Mouse (Mus musculus): ENCODE results near the gene Arhgdib. TPM values are rescaled to one million over a fixed set of nuclear protein-coding genes. Genes with fewer than 3 reads are reported as not detected.

The Arhgdib gene
- total RNA-seq, 2 experiments from 2014 or later = 10.6 to 14.2 TPM

GRCm38 (mm10) chr6:136925049-136925448, 16.6 kb downstream of the Arhgdib start:
- DNase-seq (ENCODE audit: low spot score in 2 of 2) = no peak
- intact Hi-C loops (cut with DNase I) = no loop called here

- intact Hi-C loops (cut with DNase I) = loop anchor here (5.0 kb wide), 2 partner anchors 44 to 46 kb away; partner anchors contain the start of gene Mgp
Observed at GRCm38 (mm10) chr6:136923532-136923931, 18.2 kb downstream of the Arhgdib start, which contains the start of gene Pde6h. Gene Pde6h, plus strand, starts transcription at chr6:136923832.

DNA sequence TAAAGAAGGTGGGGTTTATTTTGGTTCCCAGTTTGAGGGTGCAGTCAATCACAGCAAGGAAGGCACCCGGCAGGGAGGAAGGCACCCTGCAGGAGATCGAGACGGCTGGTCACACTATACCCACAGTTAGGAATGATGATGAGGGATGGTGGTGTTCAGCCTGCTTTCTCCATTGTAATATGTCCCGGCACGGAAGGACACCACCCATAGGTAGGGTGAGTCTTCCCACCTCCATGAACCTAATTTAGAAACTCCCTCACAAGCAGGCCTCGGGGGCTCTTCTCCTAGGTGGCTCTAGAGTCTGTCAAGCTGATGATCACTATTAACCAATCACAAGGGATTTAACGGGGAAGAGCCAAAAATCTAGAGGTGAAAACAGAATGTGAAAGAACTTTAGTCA, 18.8 kb downstream of the Arhgdib start:
- intact Hi-C loops (cut with DNase I) = loop anchor here (5.0 kb wide), 2 partner anchors 44 to 46 kb away; partner anchors contain the start of gene Mgp

More at GRCm38 (mm10) chr6:136923532-136923931, 18.2 kb downstream of the Arhgdib start, which contains the start of gene Pde6h:
- DNase-seq (ENCODE audit: low spot score in 2 of 2) = no peak

GRCm38 (mm10) chr6:136922080-136922479, 19.6 kb downstream of the Arhgdib start, which contains the start of gene Erp27:
Gene Erp27, minus strand, starts transcription at chr6:136922180.
- intact Hi-C loops (cut with DNase I) = loop anchor here (5.0 kb wide), 2 partner anchors 45 kb away; partner anchors contain the start of gene Mgp
- DNase-seq (ENCODE audit: low spot score in 2 of 2) = no peak

More for the DNA sequence above, 18.8 kb downstream of the Arhgdib start:
- DNase-seq (ENCODE audit: low spot score in 2 of 2) = no peak

- DNase-seq (ENCODE audit: low spot score in 2 of 2) = peak; percentile 24 to 56
- intact Hi-C loops (cut with DNase I) = loop anchor here (5.0 kb wide), 2 partner anchors 44 to 46 kb away; partner anchors contain the start of gene Mgp
Observed at GRCm38 (mm10) chr6:136921601-136922000, 20.1 kb downstream of the Arhgdib start.

- intact Hi-C loops (cut with DNase I) = loop anchor here (1.0 to 5.0 kb wide), 3 partner anchors 43 to 59 kb away; partner anchors contain the start of gene Mgp
- DNase-seq (ENCODE audit: low spot score in 2 of 2) = peak; percentile 83 to 86
Observed at GRCm38 (mm10) chr6:136920320-136921257, 21.1 kb downstream of the Arhgdib start.

GRCm38 (mm10) chr6:136917885-136918284, 23.8 kb downstream of the Arhgdib start:
- intact Hi-C loops (cut with DNase I) = no loop called here

DNA sequence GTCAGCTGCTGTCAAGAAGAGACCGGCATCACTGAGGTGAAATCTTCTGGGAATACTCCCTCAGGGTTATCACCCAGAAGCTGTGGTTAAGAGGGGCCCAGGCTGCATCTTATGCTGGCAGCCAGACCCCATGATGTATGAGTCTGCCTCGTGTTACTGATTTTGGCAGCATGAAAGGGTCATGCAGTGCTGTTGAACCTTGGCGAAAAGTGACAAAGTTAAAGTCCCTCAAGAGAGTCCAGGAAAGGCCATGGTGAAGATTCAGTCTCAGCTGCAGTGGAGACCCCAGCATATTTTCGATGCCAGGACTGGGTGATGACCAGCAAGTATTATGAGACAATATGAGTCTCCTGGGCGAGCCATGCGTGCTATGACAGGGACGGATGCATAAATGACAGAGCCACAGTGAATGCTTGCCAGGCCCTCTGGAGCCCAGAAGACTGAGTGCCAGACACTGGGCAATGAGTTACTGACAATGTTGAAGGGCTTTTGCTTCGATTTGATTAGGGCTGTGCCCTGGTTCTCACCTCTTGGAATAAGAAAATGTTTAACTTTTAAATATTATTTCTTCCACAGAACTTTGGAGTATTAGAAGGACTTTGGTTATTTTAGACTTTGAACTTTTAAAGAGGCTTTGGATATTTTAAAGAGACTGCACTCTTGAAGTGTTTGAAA, 25.8 kb downstream of the Arhgdib start:
- intact Hi-C loops (cut with DNase I) = no loop called here
- no peak for DNase-seq (ENCODE audit: low spot score in 2 of 2)

More at GRCm38 (mm10) chr6:136917885-136918284, 23.8 kb downstream of the Arhgdib start:
- no peak for DNase-seq (ENCODE audit: low spot score in 2 of 2)

DNA sequence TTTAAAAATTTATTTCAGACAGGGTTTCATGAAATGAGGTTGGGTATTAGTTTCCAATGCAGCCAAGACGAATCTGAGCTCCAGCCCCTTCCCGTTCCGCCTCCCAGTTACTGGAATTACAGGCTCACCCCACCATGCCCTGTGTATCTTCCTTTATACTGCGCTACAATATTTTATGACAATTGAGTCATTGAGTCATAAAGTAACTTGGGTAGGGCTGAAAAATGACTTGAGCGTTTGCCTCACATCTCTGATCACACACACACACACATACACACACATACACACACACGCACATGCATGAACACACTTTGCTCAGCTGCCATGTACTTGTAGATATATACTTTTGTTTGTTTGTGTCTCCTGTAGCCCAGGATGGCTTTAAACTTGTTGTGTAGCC, 27.5 kb downstream of the Arhgdib start:
- no peak for DNase-seq (ENCODE audit: low spot score in 2 of 2)
- intact Hi-C loops (cut with DNase I) = no loop called here

DNA sequence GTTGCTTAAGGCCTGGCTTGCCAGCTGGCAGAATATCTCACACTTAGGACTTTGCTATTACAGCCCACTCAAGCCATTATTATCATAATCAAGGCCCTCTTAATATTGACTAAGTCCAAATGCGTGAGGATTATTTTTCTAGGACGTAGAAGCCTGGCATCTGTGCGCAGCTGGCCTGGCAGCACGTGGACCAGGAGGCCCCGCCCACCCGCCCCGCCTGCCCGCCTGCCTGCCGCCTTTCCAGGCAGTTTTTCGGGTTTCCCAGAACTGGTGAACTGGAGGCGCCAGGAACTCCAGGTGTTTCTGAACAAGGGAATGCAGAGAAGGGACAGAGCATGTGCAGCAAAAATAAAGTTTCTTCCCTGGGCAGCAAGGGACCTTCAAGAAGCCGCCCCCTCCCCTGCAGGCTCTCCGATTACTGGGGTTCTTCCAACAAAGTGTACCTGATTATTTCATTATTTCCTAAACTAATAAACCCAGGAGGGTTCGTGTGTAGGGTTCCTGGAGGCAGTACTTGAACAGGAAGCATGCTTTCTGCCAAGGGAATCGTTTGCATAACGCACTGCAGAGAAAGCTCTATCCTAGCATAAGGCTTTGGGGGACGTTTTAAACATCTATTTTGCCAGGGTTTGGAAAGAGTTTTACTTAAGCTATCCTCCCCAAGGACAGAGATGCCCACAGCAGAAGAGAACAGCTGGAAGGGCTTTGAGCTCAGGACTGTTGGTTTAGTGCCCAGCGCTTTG, 28.1 kb downstream of the Arhgdib start:
- intact Hi-C loops (cut with DNase I) = no loop called here

GRCm38 (mm10) chr6:136912751-136913265, 28.9 kb downstream of the Arhgdib start:
- intact Hi-C loops (cut with DNase I) = no loop called here
- DNase-seq (ENCODE audit: low spot score in 2 of 2) = no peak

More for the DNA sequence above, 28.1 kb downstream of the Arhgdib start:
- peak in 1 of 2 experiments; percentile 8 for DNase-seq (ENCODE audit: low spot score in 2 of 2)

DNA sequence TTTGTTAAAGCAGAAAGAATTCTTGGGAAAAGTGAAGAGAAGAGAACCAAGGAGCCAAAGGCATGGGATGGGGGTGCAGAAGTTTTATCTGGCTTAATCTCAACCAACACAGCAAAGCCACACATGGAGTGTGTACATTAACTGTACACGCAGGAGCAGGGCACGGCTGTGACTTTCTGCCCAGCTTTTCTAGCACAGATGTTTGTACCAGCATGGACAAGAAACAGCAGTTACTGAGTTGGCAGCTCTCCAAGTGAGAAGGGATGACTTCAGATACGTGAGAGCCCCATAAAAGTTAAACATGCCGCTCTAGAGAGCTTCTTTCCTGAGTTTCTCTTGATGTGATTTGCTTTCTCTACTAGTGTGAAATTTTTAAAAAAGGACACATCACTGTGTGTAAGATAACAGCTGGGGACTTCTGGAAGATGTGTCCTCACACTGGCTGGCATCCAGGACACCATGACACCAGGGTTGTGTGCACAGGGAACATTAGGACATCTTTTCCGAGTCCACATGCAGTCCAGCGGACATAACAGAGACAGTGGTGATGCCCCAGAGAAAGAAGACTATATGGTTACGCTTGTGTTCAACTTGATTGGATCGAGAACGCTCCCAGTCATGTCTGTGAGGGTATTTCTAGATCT, 31.3 kb downstream of the Arhgdib start:
- intact Hi-C loops (cut with DNase I) = no loop called here
- no peak for DNase-seq (ENCODE audit: low spot score in 2 of 2)

GRCm38 (mm10) chr6:136906937-136907293, 34.8 kb downstream of the Arhgdib start:
- intact Hi-C loops (cut with DNase I) = no loop called here
- no peak for DNase-seq (ENCODE audit: low spot score in 2 of 2)

DNA sequence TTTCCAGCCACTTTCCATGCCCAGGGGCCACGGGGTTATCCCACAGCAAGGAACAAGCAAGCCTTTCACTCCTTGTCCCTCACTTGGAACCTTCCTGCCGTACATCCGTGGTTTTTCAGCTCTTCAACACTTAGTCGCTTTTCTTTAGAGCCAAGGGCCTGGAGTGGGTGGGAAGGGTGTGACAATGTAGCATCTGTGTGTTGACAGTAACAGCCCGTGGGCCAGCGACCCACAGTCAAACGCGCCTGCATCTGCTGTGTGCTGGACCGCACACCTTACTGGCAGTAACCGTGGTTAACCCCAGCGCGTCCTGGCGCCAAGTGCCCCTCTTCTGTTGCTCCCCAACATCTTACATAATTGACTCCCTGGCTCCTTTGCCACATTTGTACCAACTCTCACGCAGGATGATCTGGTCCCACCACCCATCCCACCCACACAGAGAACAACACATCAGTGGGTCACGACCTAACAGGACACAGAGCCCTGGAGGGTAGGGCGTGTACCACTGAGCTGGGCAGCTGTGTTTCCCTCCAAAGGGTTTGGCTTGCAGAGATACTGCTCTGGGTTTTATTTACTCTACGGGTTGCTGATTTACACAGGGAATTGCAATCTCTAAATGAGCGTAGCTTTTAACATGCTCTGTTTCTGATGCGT, 35.3 kb downstream of the Arhgdib start:
- peak in 1 of 2 experiments; percentile 9 for DNase-seq (ENCODE audit: low spot score in 2 of 2)
- intact Hi-C loops (cut with DNase I) = no loop called here

DNA sequence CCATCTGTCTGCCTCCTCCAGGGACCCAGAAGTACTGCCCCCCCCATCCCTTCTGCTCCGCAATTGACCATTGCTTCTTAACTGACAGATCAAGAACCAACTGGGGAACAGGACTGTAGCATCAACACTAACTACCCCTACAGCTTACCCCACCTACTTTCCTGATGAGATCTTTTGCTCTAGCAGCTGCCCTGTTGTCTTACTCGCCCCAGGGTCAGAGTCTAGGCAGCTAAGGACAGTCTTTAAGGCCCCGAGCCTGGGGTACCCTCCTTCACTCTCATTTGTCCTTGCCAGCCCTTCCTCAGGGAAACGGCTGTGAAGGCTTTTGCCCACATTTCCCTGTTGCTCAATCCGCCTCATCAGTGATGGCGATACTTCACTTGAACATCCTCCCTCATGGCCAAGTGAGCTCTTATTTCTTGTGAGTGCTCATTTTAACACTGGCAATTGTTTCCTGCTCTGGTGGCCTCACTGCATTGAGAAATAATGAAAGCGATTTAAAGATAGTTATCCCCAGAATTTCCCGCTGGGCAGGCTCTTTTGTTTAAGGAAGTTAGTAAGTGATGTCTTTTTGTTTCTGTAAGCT, 37.7 kb downstream of the Arhgdib start:
- intact Hi-C loops (cut with DNase I) = no loop called here
- DNase-seq (ENCODE audit: low spot score in 2 of 2) = no peak

GRCm38 (mm10) chr6:136902527-136902926, 39.2 kb downstream of the Arhgdib start:
- intact Hi-C loops (cut with DNase I) = no loop called here
- no peak for DNase-seq (ENCODE audit: low spot score in 2 of 2)

- DNase-seq (ENCODE audit: low spot score in 2 of 2) = no peak
- intact Hi-C loops (cut with DNase I) = no loop called here
Observed at GRCm38 (mm10) chr6:136901010-136901409, 40.7 kb downstream of the Arhgdib start.
